ENCODE assay signal across 14 mouse cellular contexts in the genomic region with DNA sequence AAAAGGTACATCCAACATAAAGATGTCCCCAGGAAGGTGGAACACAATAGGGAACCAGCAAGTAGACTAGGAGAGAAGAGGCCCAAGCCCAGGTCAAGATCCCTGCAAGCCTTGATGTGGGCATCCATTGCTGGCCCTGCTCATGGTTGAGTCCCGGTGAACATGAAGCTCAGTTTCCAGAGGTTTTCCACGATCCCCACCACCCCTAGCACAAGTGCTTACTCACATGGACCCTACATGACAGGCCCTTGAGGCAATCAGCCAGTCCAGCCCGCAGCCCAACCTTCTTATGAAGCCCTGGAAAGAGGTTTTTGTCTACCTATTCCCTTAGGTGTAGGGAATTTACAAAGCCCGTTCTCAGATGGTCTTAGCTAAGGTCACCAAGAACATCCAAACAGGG. TPM values are rescaled to one million over a fixed set of nuclear protein-coding genes. Genes with fewer than 3 reads are reported as not detected.
DNase-seq lines count a peak whose midpoint lies in the region; ATAC-seq and TF ChIP-seq lines count a peak whose summit lies in the region.
"Had no signal": no experiment of that assay in that cellular context is flagged by ENCODE, and none has a peak within 500 bp of the region (broad histone marks: within the 10 kb centered on the region; RNA-seq: fewer than 3 reads in every experiment).

No protein-coding gene starts in this region.

- H3K36me3 ChIP-seq in forebrain, embryonic 12.5 days (replicated peaks) = no peaks in the 10 kb centered on the region
- peaks cover 8% of the 10 kb centered on the region; the same call in 1 of the 2 replicates for H3K36me3 ChIP-seq in hindbrain, embryonic 16.5 days (ENCODE audit: control insufficient read depth, insufficient read depth, low read length)
- H3K36me3 ChIP-seq in neural tube, embryonic 13.5 days = peaks cover 13% of the 10 kb centered on the region; the same call in 1 of the 2 replicates

- peak overlapping the region; percentile 99 for H3K27ac ChIP-seq in layer of hippocampus, adult 2 months
- 0 out of 2 replicates have a peak overlapping the region, but pooled peaks have one; percentile 61 for H3K27ac ChIP-seq in forebrain, embryonic 12.5 days
- peak overlapping the region; percentile 86 for H3K27ac ChIP-seq in hindbrain, embryonic 16.5 days (ENCODE audit: low read depth, low read length)
- H3K27ac ChIP-seq in neural tube, embryonic 13.5 days (replicated peaks) = peak overlapping the region; percentile 84
- H3K27ac ChIP-seq: kidney, postnatal 0 days had no signal

- no peak for TF ChIP-seq CTCF in layer of hippocampus, adult 2 months (conservative IDR thresholded peaks at IDR 0.05)

- 0 out of 2 replicates have a peak overlapping the region, but pooled peaks have one; percentile 62 for H3K9ac ChIP-seq in forebrain, embryonic 12.5 days
- peak overlapping the region; percentile 80 for H3K9ac ChIP-seq in hindbrain, embryonic 16.5 days (ENCODE audit: low read depth, low read length)
- peak overlapping the region; percentile 85 for H3K9ac ChIP-seq in neural tube, embryonic 13.5 days

- H3K27me3 ChIP-seq in forebrain, embryonic 12.5 days = peaks cover 57% of the 10 kb centered on the region
- H3K27me3 ChIP-seq in hindbrain, embryonic 16.5 days (replicated peaks; ENCODE audit: control insufficient read depth, insufficient read depth, low read length) = no peaks in the 10 kb centered on the region
- H3K27me3 ChIP-seq in neural tube, embryonic 13.5 days = peaks cover 40% of the 10 kb centered on the region

- no peak for ATAC-seq in forebrain, embryonic 12.5 days (ENCODE audit: low FRiP score)
- ATAC-seq in hindbrain, embryonic 16.5 days = no peak
- ATAC-seq in neural tube, embryonic 13.5 days (ENCODE audit: low read depth) = 0 out of 2 replicates have a peak, but pooled peaks have one; percentile 1
- ATAC-seq: activated CD4-positive, CD25-positive, alpha-beta regulatory T cell, adult 4 months had no signal

- no peaks in the 10 kb centered on the region for H3K9me3 ChIP-seq in forebrain, embryonic 12.5 days
- no peaks in the 10 kb centered on the region for H3K9me3 ChIP-seq in hindbrain, embryonic 16.5 days (ENCODE audit: control insufficient read depth, low read length)
- H3K9me3 ChIP-seq in neural tube, embryonic 13.5 days = no peaks in the 10 kb centered on the region

- peaks cover 34% of the 10 kb centered on the region for H3K4me1 ChIP-seq in forebrain, embryonic 12.5 days
- H3K4me1 ChIP-seq in hindbrain, embryonic 16.5 days (ENCODE audit: control insufficient read depth, insufficient read depth, low read depth, low read length) = peaks cover 30% of the 10 kb centered on the region
- H3K4me1 ChIP-seq in neural tube, embryonic 13.5 days (replicated peaks) = peaks cover 47% of the 10 kb centered on the region

- H3K4me3 ChIP-seq in layer of hippocampus, adult 2 months = peak overlapping the region; percentile 79
- H3K4me3 ChIP-seq in forebrain, embryonic 12.5 days (replicated peaks) = peak overlapping the region; percentile 45
- H3K4me3 ChIP-seq in hindbrain, embryonic 16.5 days (ENCODE audit: low read length) = peak overlapping the region; percentile 56
- H3K4me3 ChIP-seq in neural tube, embryonic 13.5 days = peak overlapping the region; percentile 55

- H3K4me2 ChIP-seq in forebrain, embryonic 12.5 days = peak overlapping the region; percentile 75
- H3K4me2 ChIP-seq in hindbrain, embryonic 16.5 days (ENCODE audit: low read length) = peak overlapping the region; percentile 76
- peak overlapping the region; percentile 66 for H3K4me2 ChIP-seq in neural tube, embryonic 13.5 days

- 75% methylated on average over 4 of the region's 4 CpGs for WGBS in forebrain, embryonic 12.5 days
- WGBS in hindbrain, embryonic 16.5 days = 79% methylated on average over 4 of the region's 4 CpGs
- 85% methylated on average over 4 of the region's 4 CpGs for WGBS in neural tube, embryonic 13.5 days

- no peak for DNase-seq in layer of hippocampus, adult 2 months (ENCODE audit: low spot score in 2 of 2)
- no peak for DNase-seq in layer of hippocampus, adult 11-12 months (ENCODE audit: low spot score)
- DNase-seq in testis, postnatal 14 days (ENCODE audit: low spot score) = no peak
- no peak for DNase-seq in gastrocnemius, postnatal 4 days (ENCODE audit: low spot score in 2 of 2)
- DNase-seq in spleen, postnatal 14 days (ENCODE audit: low spot score in 2 of 2) = no peak
- DNase-seq: spleen, adult 18-20 months; thymus, postnatal 14 days had no signal

RNA-seq across cellular contexts. Expression of a gene that starts 0.4 kb away (rescaled TPM):
- total RNA-seq in layer of hippocampus, adult 2 months (2021) = 1,000 to 10,000 TPM; 1,145 to 1,175 TPM
- 1.1 and 1.4 TPM in 2 replicates for polyA plus RNA-seq in forebrain, embryonic 12.5 days (2016; fragmentation: Nextera tagmentation; extraction: Ambion mirVana)
- polyA plus RNA-seq in hindbrain, embryonic 16.5 days (2015; fragmentation: Nextera tagmentation; extraction: Ambion mirVana) = 5.4 and 9.7 TPM in 2 replicates
- polyA plus RNA-seq in neural tube, embryonic 13.5 days (2015; fragmentation: Nextera tagmentation; extraction: Ambion mirVana) = 7.7 and 8.9 TPM in 2 replicates
- total RNA-seq in gastrocnemius, postnatal 4 days (2021) = 100 to 1,000 TPM; 639 to 677 TPM
- total RNA-seq: neutrophil, adult 5-6 weeks had no signal
- polyA plus RNA-seq: activated CD4-positive, CD25-positive, alpha-beta regulatory T cell, adult 4 months had no signal

RNA-seq across cellular contexts. Expression of a gene that starts 22.1 kb away (rescaled TPM):
- 100 to 1,000 TPM; 327 to 335 TPM for total RNA-seq in layer of hippocampus, adult 2 months (2021)
- polyA plus RNA-seq in forebrain, embryonic 12.5 days (2016; fragmentation: Nextera tagmentation; extraction: Ambion mirVana) = 28.6 and 30.0 TPM in 2 replicates
- polyA plus RNA-seq in hindbrain, embryonic 16.5 days (2015; fragmentation: Nextera tagmentation; extraction: Ambion mirVana) = 41.4 and 47.3 TPM in 2 replicates
- 43.9 TPM in 2 replicates for polyA plus RNA-seq in neural tube, embryonic 13.5 days (2015; fragmentation: Nextera tagmentation; extraction: Ambion mirVana)
- total RNA-seq in gastrocnemius, postnatal 4 days (2021) = not detected
- total RNA-seq: gastrocnemius, postnatal 25 days; neutrophil, adult 5-6 weeks had no signal
- polyA plus RNA-seq: activated CD4-positive, CD25-positive, alpha-beta regulatory T cell, adult 4 months; kidney, postnatal 0 days had no signal

RNA-seq across cellular contexts. Expression of a gene that starts 29.9 kb away (rescaled TPM):
- 10 to 100 TPM; 85.4 to 90.2 TPM for total RNA-seq in layer of hippocampus, adult 2 months (2021)
- 483 and 484 TPM in 2 replicates for polyA plus RNA-seq in forebrain, embryonic 12.5 days (2016; fragmentation: Nextera tagmentation; extraction: Ambion mirVana)
- 380 and 389 TPM in 2 replicates for polyA plus RNA-seq in hindbrain, embryonic 16.5 days (2015; fragmentation: Nextera tagmentation; extraction: Ambion mirVana)
- polyA plus RNA-seq in neural tube, embryonic 13.5 days (2015; fragmentation: Nextera tagmentation; extraction: Ambion mirVana) = 331 and 431 TPM in 2 replicates
- total RNA-seq in gastrocnemius, postnatal 4 days (2021) = 10 to 100 TPM; 67.4 to 71.2 TPM

RNA-seq across cellular contexts. Expression of a gene that starts 45.4 kb away (rescaled TPM):
- total RNA-seq in layer of hippocampus, adult 2 months (2021) = under 1 TPM in 1 of 2 experiments, not detected in 1; 0.10 TPM
- polyA plus RNA-seq in forebrain, embryonic 12.5 days (2016; fragmentation: Nextera tagmentation; extraction: Ambion mirVana) = not detected in 2 replicates
- polyA plus RNA-seq in hindbrain, embryonic 16.5 days (2015; fragmentation: Nextera tagmentation; extraction: Ambion mirVana) = not detected in 2 replicates
- polyA plus RNA-seq in neural tube, embryonic 13.5 days (2015; fragmentation: Nextera tagmentation; extraction: Ambion mirVana) = not detected in 2 replicates
- total RNA-seq in gastrocnemius, postnatal 4 days (2021) = under 1 TPM in 1 of 2 experiments, not detected in 1; 0.10 TPM
- total RNA-seq: gastrocnemius, postnatal 25 days had no signal
- polyA plus RNA-seq: activated CD4-positive, CD25-positive, alpha-beta regulatory T cell, adult 4 months; kidney, postnatal 0 days had no signal

RNA-seq across cellular contexts. Expression of a gene that starts 55.8 kb away (rescaled TPM):
- under 1 TPM; 0.12 to 0.41 TPM for total RNA-seq in layer of hippocampus, adult 2 months (2021)
- not detected in 2 replicates for polyA plus RNA-seq in forebrain, embryonic 12.5 days (2016; fragmentation: Nextera tagmentation; extraction: Ambion mirVana)
- polyA plus RNA-seq in hindbrain, embryonic 16.5 days (2015; fragmentation: Nextera tagmentation; extraction: Ambion mirVana) = 0.21 and 0.35 TPM in 2 replicates
- polyA plus RNA-seq in neural tube, embryonic 13.5 days (2015; fragmentation: Nextera tagmentation; extraction: Ambion mirVana) = 0.14 and 0.22 TPM in 2 replicates
- total RNA-seq in gastrocnemius, postnatal 4 days (2021) = not detected
